Mouse (Mus musculus) induced T-regulatory cell, adult 2 months (primary cell): ENCODE measurements around the gene Sgip1.

ENCODE experiments used
- DNase-seq: peaks from one replicate; pipeline ENCODE4 v3.0.0-alpha.2; 2012; ENCODE audit warnings: low read depth

Sgip1 gene

GRCm38 (mm10) chr4:102774549-102774948 is 33.5 kb downstream of the Sgip1 start:
- DNase-seq: no peak

DNA sequence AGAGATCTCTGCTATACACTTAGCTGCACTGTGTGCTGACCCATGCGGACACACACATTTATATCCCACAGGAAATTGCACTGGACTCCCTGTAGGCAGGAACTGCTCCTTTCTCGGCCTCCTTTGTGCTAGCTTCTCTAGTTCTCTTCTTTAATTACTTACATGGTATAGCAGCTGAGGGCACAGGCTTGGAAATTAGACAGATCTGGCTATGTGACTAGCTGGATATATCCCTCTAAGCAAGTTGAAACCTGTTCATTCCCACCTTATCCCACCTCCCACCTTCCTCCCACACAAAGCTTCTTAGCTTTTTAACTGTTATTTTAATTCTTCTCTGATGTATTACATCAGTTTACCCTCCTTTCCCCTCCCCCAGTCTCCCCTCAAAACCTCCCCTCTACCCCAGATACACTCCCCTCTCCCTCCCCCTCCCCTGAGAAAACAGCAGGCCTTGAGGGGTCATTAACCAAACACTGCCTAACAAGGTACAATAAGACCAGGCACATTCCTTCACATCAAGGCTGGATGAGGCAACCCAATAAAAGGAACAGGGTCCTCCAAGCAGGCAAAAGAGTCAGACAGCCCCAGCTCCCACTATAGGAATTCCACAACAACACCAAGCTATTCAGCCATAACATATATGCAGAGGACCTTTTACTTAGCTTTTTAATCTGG is 34.6 kb downstream of the Sgip1 start:
- no peak for DNase-seq

DNA sequence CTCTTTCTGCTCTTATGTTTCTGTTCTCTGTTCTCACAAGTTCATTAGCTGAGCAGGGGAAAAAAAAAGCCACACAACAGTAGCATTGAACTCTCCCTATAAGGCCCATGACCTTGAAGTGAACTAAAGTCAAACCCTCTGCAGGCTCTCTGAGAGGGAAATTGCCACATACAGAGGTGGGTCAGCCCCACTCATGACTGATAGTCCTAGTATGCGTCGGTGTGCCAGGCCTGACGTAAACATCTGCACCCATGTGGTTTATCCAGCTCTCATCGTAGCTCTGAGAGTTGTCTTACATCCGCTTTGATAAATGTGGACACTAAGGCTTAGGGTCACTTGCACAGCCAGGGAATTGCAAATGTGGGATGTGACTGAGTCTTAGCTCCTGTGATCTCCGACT is 38.8 kb downstream of the Sgip1 start:
- DNase-seq: no peak

- no peak for DNase-seq
Observed at GRCm38 (mm10) chr4:102783063-102783748, 42.1 kb downstream of the Sgip1 start.

DNA sequence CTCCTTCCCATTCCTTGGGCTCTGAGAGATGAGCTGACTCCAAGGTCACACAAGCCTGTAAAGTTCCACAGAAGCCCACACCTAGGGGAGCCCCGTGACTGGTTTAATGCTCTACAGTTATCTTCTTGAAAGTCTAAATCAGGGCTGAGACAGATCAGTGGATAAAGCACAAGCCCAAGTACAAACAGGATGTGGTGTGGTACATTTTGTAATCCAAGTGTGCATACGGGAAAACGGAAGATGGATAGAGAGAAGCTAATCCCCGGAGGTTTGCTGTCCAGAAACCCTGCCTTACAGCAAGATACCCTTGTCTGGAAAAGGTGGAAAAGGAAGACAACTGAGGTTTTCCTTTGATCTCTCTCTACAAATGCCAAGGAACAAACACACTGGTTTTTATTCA is 44.1 kb downstream of the Sgip1 start:
- DNase-seq: no peak

GRCm38 (mm10) chr4:102792100-102792790 is 51.1 kb downstream of the Sgip1 start:
- no peak for DNase-seq

DNA sequence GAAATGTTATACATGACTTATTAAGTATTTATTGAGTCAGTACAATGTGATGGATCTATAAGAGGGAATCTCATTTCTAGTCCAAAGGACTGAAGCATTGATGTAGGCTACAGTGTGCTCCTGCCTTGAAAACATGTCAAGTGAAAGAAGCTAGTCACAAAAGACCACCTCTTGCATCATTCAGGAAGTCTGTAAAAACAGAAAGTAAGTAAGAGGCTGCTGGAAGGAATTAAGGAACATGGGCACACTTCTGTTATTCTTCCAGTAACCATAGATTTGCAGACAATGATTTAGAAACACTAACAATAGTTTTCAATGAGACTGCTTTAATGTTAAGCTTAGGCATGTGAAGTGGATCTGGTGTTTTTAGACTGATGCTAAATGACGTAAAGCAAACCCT is 60.4 kb downstream of the Sgip1 start:
- DNase-seq: no peak

DNA sequence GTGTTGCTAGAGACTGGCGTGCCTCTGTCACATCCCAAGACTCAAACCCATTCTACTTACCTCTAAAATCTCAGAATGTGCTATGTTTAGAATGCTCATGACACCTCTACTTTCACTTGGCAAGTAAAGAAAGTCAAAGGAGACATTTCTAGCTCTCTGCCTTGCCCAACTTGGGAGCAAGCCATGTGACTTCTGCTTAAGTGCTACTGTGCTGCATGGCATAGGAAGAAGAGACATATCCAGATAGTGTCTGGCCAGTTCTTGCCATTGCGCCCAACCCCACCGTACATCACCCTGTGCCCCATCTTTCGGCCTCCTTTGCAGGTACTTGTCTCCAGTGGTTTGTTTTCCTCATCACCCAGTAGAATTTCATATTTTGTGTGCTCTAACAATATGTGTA is 60.8 kb downstream of the Sgip1 start:
- no peak for DNase-seq

- DNase-seq: no peak
Observed at GRCm38 (mm10) chr4:102804611-102805010, 63.5 kb downstream of the Sgip1 start.

GRCm38 (mm10) chr4:102806987-102807386 is 65.9 kb downstream of the Sgip1 start:
- no peak for DNase-seq

DNA sequence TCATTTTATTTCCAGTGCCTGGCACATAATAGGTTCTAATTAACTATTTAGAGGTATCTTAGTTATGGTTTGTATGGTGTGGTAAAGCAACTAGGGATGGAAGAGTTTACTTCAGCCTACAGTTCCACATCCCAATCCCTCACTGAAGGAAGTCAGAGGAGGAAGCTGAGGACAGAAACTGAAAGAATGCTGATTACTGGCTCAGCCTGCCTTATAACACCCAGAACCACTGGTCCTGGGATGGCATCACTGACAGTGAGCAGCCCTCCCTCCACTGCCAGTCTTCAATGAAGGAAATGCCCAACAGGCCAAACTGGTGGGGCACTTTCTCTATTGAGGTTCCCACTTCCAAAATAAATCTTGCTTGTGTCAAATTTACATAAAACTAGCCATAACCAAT is 67.2 kb downstream of the Sgip1 start:
- DNase-seq: no peak

- no peak for DNase-seq
Observed at GRCm38 (mm10) chr4:102809296-102809695, 68.2 kb downstream of the Sgip1 start.

DNA sequence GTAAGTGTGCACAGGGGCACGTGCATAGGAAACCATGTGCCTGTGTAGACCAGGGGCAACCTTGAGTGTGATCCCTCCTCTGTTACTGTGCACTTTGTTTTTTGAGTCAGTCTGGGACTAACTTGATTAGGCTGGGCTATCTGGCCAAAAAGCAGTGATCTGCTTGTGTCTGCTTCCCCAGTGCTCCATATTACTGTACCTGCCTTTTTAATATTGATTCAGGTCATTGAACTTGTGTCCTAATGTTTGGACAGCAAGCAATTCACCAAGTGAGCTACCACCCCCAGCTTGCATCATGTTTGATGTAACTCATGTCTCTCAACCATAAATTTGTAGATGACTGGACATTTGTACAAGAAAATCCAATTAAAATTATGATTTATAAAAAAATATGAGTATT is 69.2 kb downstream of the Sgip1 start:
- DNase-seq: no peak

GRCm38 (mm10) chr4:102811007-102811805 is 70.1 kb downstream of the Sgip1 start:
- DNase-seq: no peak

DNA sequence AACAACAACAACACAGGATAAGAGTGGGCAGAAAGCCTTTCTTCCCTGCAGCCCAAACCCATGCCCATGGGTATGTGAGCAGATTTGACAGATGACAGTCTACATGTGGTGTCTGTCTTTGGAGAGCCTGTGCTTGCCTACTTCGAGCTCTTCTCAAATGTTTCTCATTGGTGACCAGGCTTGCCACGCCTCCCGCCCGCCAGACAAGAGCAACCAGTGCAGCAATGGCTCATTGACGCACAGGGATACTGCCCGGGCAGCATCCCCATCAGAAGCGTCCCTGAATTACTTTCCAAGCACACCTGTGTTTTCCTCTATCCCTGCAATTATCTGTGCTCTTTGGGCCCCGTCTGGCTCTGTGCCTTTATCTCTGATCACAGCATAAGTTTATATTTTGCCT is 72.2 kb downstream of the Sgip1 start:
- no peak for DNase-seq

DNA sequence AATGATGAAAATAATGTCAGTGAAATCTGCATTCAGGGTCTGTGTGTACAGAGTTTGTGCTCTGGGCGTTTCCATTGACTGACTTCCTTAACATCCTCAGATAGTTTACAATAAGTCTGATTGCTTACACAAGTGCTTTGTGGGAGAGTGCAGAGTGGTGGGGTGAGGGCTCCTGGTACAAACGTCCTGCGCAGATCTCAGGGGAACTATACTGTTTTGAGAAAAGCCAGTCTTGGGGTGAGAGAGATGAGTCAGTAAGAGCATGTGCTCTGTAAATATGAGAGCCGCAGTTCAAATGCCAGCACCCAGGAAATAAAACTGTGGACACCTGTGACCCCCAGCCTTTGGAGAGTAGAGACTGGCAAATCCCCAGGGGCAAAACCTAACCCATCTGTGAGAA is 80.7 kb downstream of the Sgip1 start:
- no peak for DNase-seq

GRCm38 (mm10) chr4:102824494-102824893 is 83.4 kb downstream of the Sgip1 start:
- DNase-seq: no peak

DNA sequence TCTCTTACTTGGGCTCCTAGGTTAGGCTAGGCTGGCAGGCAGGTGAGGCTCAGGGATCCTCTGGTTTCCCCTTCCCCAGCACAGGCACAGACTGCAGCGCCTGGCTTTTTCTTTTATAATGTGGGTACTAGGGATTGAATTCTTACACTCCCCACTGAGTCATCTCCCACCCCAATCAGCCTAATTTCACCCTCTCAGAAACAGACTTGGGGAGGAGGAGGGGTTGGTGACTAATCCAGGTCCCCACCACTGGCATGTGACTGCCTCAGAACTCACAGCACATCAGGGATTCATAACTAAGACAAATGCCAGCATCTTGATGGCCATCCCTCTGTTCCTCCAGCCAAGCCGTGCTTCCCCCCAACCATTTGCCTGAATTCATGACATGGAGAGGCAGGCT is 85.1 kb downstream of the Sgip1 start:
- no peak for DNase-seq

GRCm38 (mm10) chr4:102828518-102828917 is 87.4 kb downstream of the Sgip1 start:
- DNase-seq: no peak

DNA sequence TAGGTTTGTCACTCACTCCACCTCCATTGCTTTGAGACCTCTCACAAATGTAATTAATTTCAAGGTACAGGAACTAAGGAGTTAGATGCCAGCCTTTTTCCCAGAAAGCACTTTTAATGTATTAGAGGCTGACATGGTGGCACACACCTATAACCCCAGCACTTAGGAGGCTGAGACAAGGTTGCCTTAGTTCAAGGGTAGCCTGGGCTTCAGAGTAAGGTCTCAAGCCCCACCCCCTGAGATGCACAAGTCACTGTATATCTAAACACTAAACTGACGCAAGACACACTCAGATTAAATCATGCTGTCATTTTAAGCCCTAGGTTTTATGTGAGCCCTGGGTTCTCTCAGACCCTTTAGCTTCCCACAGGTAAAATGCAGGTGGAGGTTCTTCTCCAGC is 92.1 kb downstream of the Sgip1 start:
- DNase-seq: no peak

GRCm38 (mm10) chr4:102833726-102834125 is 92.6 kb downstream of the Sgip1 start:
- no peak for DNase-seq

DNA sequence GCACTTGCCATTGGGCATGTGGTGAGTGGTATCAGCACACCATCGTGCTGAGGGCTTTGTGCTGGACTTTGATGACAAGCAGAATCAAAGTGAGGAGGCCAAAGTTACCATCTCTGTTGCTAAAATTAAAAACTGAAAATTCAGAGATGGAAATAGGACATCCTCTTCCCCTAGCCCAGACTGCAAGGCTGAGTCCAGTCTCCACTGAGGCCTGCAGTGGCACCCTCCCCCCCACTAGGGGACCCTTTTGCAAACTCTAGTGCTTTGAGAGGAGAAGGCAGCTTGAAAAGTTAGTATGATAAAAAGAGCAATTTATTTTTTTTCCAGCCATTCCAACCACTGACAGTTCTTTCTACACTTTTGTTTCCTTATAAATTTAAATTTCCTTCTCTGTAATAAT is 93.6 kb downstream of the Sgip1 start:
- DNase-seq: no peak
